Mouse (Mus musculus): ENCODE data around the gene Ugt1a10. TPM values are rescaled to one million over a fixed set of nuclear protein-coding genes. Genes with fewer than 3 reads are reported as not detected.

Ugt1a10 gene
- total RNA-seq, 2 experiments from 2014 or later, result not detected

DNA sequence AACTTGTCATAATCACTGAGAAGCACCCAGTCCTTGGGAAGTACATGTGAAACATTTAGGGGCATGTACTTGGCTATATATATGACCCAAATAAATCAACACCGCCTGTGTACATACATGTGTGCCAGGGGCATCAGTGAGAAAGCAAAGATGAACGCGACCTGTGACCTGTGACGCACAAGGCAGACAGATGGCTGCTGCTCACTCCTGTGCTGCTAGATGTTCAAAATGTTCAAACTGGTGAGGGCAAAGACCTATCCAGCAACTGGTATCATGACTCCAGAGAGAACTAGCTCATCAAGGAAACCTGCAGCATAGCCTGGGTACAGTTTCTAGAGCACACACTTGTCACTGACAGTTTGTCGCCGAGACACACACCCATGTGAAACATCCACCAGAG is 212.3 kb downstream of the Ugt1a10 start:
- DNase-seq (ENCODE audit: low spot score in 2 of 2), result no peak

DNA sequence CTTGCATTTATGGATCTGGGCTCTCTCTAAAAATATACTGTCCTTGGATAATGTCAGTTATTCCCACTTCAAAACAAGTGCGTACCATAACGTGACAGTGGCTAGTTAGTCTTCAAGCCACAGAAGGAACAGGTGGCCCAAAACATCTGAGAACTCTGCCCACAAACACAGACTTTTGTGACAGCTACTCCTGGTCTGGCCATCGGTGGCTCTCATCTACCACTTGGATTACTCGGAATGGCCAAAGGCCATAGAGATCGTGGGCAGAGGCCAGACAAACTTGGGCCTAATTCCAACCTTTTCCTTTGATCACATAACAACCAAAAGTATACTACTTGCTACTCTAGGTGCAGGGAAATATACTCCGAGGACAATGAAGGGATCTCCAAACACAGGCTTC is 212.9 kb downstream of the Ugt1a10 start:
- no peak for DNase-seq (ENCODE audit: low spot score in 2 of 2)

Small RNA genes lying within 50 kb of the gene (microRNA-seq; reads per million reads assigned to microRNA genes)
- gene Gm25198, result 0 reads per million in 2 experiments

Other genes with a start within 250 kb of the Ugt1a10 start
- 100 to 1,000 TPM; 124 to 137 TPM for gene Dgkd, start 202.1 kb upstream of the Ugt1a10 start, total RNA-seq (2021)
- 10 to 100 TPM; 21.2 to 25.3 TPM for gene Usp40, start 46.8 kb upstream of the Ugt1a10 start, total RNA-seq (2021)
- gene Ugt1a9, start 15.4 kb downstream of the Ugt1a10 start, total RNA-seq (2021), result not detected
- gene Ugt1a8, start 32.4 kb downstream of the Ugt1a10 start, total RNA-seq (2021), result not detected
- gene Ugt1a7c, start 39.7 kb downstream of the Ugt1a10 start, total RNA-seq (2021), result under 1 TPM; 0.58 to 0.95 TPM
- under 1 TPM in 1 of 2 experiments, not detected in 1; 0.21 TPM for gene Ugt1a6b, start 47.9 kb downstream of the Ugt1a10 start, total RNA-seq (2021)
- under 1 TPM; 0.62 to 0.83 TPM for gene Ugt1a6a, start 79.4 kb downstream of the Ugt1a10 start, total RNA-seq (2021)
- gene Ugt1a5, start 110.6 kb downstream of the Ugt1a10 start, total RNA-seq (2021), result not detected
- not detected for gene Ugt1a2, start 145.2 kb downstream of the Ugt1a10 start, total RNA-seq (2021)
- 1 to 10 TPM; 1.7 to 3.1 TPM for gene Dnajb3, start 150.4 kb downstream of the Ugt1a10 start, total RNA-seq (2021)
- not detected for gene Ugt1a1, start 156.6 kb downstream of the Ugt1a10 start, total RNA-seq (2021)
- gene Mroh2a, start 171.6 kb downstream of the Ugt1a10 start, total RNA-seq (2021), result under 1 TPM; 0.12 to 0.17 TPM
- 10 to 100 TPM; 36.0 to 37.2 TPM for gene Hjurp, start 222.2 kb downstream of the Ugt1a10 start, total RNA-seq (2021)
- gene Trpm8, start 222.3 kb downstream of the Ugt1a10 start, total RNA-seq (2021), result under 1 TPM; 0.25 to 0.57 TPM

Data from layer of hippocampus, postnatal 14 days (tissue).